Mouse (Mus musculus) olfactory bulb, adult 2 months (tissue): ENCODE data around the gene Sart3.

ENCODE experiments used
- CTCF ChIP-seq: fragments of 200-500 bp; IDR thresholded peaks from 2 replicates; pipeline ENCODE4 v1.5.1; 2012; ENCODE audit warnings: low read depth, mild to moderate bottlenecking, low read length, moderate library complexity; ENCODE audit not compliant: insufficient read depth
- POLR2A ChIP-seq: fragments of 200-500 bp; IDR thresholded peaks from 2 replicates; pipeline ENCODE4 v1.6.1; 2012; ENCODE audit warnings: mild to moderate bottlenecking, low read depth, low read length, moderate library complexity; ENCODE audit not compliant: insufficient read depth

DNA sequence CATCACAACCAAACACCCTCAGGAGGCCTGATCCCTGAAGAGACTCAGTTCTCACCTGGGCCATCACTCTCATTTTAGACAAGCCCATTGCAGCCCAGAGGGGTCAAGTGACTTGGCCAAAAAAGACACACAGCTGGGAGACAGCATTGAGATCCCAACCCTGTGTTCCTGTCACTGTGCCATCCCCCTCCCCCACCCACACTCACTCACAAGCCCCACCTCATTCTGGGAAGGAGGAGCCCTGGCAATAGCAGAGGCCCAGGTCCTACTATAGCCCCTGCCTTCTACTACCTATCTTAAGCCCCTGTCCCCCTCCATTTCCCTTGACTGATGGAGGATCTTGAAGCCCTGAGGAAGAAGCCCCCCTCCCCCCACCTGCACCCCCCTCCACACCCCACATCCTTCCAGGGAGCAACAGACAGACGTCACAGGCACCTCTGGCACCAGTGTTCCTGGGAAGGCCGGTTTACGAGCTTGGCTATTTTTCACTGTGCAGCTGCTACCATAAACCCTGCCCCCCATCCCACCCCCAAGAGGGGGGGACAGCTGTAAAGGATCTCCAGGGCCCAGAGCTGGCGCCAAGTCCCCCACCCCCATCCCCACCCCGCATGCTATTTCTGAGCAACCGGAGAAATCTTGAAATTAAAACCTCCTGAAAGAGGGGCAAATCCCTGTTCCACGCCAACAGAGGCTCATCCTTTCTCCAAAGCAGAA lies 16.9 kb upstream of the Sart3 start:
- no peak for TF ChIP-seq CTCF
- TF ChIP-seq POLR2A: no peak
